Mouse (Mus musculus) liver, embryonic 13.5 days (tissue): ENCODE measurements around the gene Cenpn. TPM values are rescaled to one million over a fixed set of nuclear protein-coding genes. Genes with fewer than 3 reads are reported as not detected.

Experiments used
- ATAC-seq: fragments of 200-750 bp; cut with Nextera tagmentation; 2 replicates; pipeline ENCODE4 v1.8.0; 2017; ENCODE audit warnings: low read depth, mild to moderate bottlenecking, moderate number of reproducible peaks, moderate library complexity
- DNase-seq: peaks from one replicate; pipeline ENCODE4 v3.0.0; 2022
- H3K27ac ChIP-seq: fragments of 300-500 bp; sonication (generic); 2 replicates; pipeline ENCODE4 v1.5.1; 2015; ENCODE audit warnings: moderate library complexity, mild to moderate bottlenecking, inconsistent platforms
- H3K27me3 ChIP-seq: fragments of 300-500 bp; sonication (generic); 2 replicates; pipeline ENCODE4 v1.6.1; 2015; ENCODE audit warnings: mild to moderate bottlenecking, inconsistent platforms
- H3K36me3 ChIP-seq: fragments of 300-500 bp; sonication (generic); 2 replicates; pipeline ENCODE4 v1.6.1; 2015; ENCODE audit warnings: mild to moderate bottlenecking, inconsistent platforms
- H3K4me1 ChIP-seq: fragments of 300-500 bp; sonication (generic); replicated peaks from 2 replicates; pipeline ENCODE4 v1.6.1; 2015; ENCODE audit warnings: inconsistent platforms
- H3K4me2 ChIP-seq: fragments of 300-500 bp; sonication (generic); 2 replicates; pipeline ENCODE4 v1.6.1; 2015; ENCODE audit warnings: inconsistent platforms, mild to moderate bottlenecking, moderate library complexity
- H3K4me3 ChIP-seq: fragments of 300-500 bp; sonication (generic); replicated peaks from 2 replicates; pipeline ENCODE4 v1.5.1; 2015; ENCODE audit warnings: mild to moderate bottlenecking, inconsistent platforms
- H3K9ac ChIP-seq: fragments of 300-500 bp; sonication (generic); 2 replicates; pipeline ENCODE4 v1.6.1; 2015; ENCODE audit warnings: mild to moderate bottlenecking, inconsistent platforms
- H3K9me3 ChIP-seq: fragments of 300-500 bp; sonication (generic); replicated peaks from 2 replicates; pipeline ENCODE4 v1.6.1; 2016; ENCODE audit warnings: inconsistent platforms
- WGBS: fragments of 180-500 bp; shearing (Covaris S2); methylation state at CpG from one replicate; pipeline ENCODE4 v1.1.7; 2015; ENCODE audit not compliant: insufficient replicate concordance; 5-methylcytosine and 5-hydroxymethylcytosine counted together
- polyA plus RNA-seq: library from polyadenylated mRNA; unstranded; fragments of >200 nt; fragmentation: Nextera tagmentation; extraction: Ambion mirVana; gene quantifications from 2 replicates; pipeline ENCODE4 v1.2.1, GENCODE M21; 2015

The Cenpn gene
- polyA plus RNA-seq, 1 experiment from 2014 or later, result 33.2 TPM

DNA sequence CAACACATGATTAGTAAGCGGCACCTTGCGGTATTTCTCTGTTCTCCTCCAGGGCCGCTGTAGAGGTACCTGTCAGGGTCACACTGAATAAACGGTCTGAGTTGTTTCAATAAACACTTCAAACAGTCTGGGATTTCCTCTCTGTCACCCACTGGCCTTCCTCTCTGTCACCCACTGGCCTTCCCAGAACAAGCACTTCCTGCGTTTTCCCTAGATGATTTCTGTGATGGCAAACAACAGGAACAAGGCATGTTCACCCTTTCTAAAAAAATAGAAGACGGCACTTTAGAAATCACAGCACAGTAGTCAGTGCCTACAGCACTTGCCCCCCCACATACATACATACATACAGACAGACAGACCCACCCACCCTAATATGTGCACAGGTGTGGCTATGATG, 26.0 kb upstream of the Cenpn start:
- WGBS, result 85% methylated on average over 6 of the region's 6 CpGs
- Histone ChIP-seq H3K27me3 (no peaks in the 10 kb centered on the region), H3K36me3 (peaks cover 27% of the 10 kb centered on the region), H3K27ac (no peak overlapping the region), H3K4me1 (no peaks in the 10 kb centered on the region), H3K9ac (no peak overlapping the region), H3K9me3 (no peaks in the 10 kb centered on the region; the same call in 1 of the 2 replicates), H3K4me3 (no peak overlapping the region), H3K4me2 (no peak overlapping the region)
- DNase-seq, result no peak
- no peak for ATAC-seq

DNA sequence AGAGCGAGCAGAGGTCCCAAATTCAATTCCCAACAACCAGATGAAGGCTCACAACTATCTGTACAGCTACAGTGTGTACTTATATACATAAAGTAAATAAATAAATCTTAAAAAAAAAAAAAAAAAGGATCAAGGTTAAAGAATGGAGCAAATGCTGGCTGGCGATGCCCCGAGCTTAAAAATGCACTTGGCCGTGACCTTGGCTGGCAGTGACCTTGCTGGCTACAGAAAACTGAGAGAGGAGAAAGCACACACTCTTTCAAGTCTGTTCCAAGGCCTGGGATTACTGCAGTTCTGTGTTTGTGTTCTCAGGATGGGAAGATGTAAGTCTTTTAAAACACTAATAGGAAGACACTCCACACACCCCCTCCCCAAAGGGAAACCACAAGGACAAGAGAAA, 16.8 kb upstream of the Cenpn start:
- no peaks in the 10 kb centered on the region for H3K27me3 ChIP-seq
- WGBS, result 91% methylated on average over 4 of the region's 4 CpGs
- no peak overlapping the region for H3K4me3 ChIP-seq
- 0 out of 2 replicates have a peak, but pooled peaks cover 4% of the 10 kb centered on the region for H3K9me3 ChIP-seq
- peaks cover 49% of the 10 kb centered on the region for H3K36me3 ChIP-seq
- H3K4me2 ChIP-seq, result no peak overlapping the region
- ATAC-seq, result no peak
- no peak for DNase-seq
- H3K9ac ChIP-seq, result no peak overlapping the region
- no peak overlapping the region for H3K27ac ChIP-seq
- peaks cover 4% of the 10 kb centered on the region for H3K4me1 ChIP-seq

- no peak overlapping the region for H3K4me2 ChIP-seq
- peaks cover 4% of the 10 kb centered on the region for H3K4me1 ChIP-seq
- ATAC-seq (no peak), DNase-seq (no peak)
- H3K9me3 ChIP-seq, result 0 out of 2 replicates have a peak, but pooled peaks cover 4% of the 10 kb centered on the region
- 74% methylated on average over 4 of the region's 4 CpGs for WGBS
- no peaks in the 10 kb centered on the region for H3K27me3 ChIP-seq
- H3K27ac ChIP-seq, result no peak overlapping the region
- H3K9ac ChIP-seq, result no peak overlapping the region
- peaks cover 54% of the 10 kb centered on the region for H3K36me3 ChIP-seq
- no peak overlapping the region for H3K4me3 ChIP-seq
Measured at GRCm38 (mm10) chr8:116905252-116905651, 16.3 kb upstream of the Cenpn start.

GRCm38 (mm10) chr8:116905836-116906235, 15.7 kb upstream of the Cenpn start:
- Histone ChIP-seq H3K36me3 (peaks cover 59% of the 10 kb centered on the region), H3K9ac (no peak overlapping the region), H3K4me2 (no peak overlapping the region), H3K9me3 (0 out of 2 replicates have a peak, but pooled peaks cover 4% of the 10 kb centered on the region), H3K4me1 (peaks cover 4% of the 10 kb centered on the region), H3K27ac (no peak overlapping the region), H3K27me3 (no peaks in the 10 kb centered on the region), H3K4me3 (no peak overlapping the region)
- 89% methylated on average over 4 of the region's 4 CpGs for WGBS
- no peak for DNase-seq
- ATAC-seq, result no peak

DNA sequence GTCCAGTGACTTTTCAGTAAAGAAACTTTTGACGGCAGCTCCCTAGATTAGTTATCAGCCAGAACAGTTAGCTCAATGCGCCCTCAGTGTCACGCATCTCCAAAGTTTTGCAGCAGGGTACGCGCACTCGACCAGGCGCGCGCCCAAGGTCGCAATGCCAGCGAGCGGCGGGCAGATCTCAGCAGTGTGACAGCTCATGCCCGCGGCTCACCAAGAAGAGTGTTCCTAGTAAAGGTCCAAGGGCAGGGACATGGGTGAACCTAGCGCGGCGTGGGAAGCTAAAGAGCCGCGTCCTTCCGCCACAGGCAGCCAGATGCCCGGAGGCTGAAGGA, 559 bp upstream of the Cenpn start:
- peak overlapping the region; percentile 90 for H3K27ac ChIP-seq
- peak overlapping the region; percentile 86 for H3K4me3 ChIP-seq
- no peaks in the 10 kb centered on the region for H3K9me3 ChIP-seq
- H3K4me2 ChIP-seq, result peak overlapping the region; percentile 89
- H3K4me1 ChIP-seq, result peaks cover 48% of the 10 kb centered on the region
- H3K9ac ChIP-seq, result peak overlapping the region; percentile 89
- WGBS, result under 1% methylated on average over 22 of the region's 22 CpGs
- no peak for DNase-seq
- no peaks in the 10 kb centered on the region for H3K27me3 ChIP-seq
- ATAC-seq, result peak; percentile 68
- peaks cover 45% of the 10 kb centered on the region for H3K36me3 ChIP-seq

GRCm38 (mm10) chr8:116922060-116922757, 679 bp downstream of the Cenpn start:
- peak overlapping the region; percentile 89 for H3K4me2 ChIP-seq
- no peaks in the 10 kb centered on the region for H3K27me3 ChIP-seq
- H3K27ac ChIP-seq, result peak overlapping the region; percentile 90; the same call in 1 of the 2 replicates
- 26% methylated on average over 17 of the region's 17 CpGs for WGBS
- peaks cover 45% of the 10 kb centered on the region for H3K36me3 ChIP-seq
- peaks cover 44% of the 10 kb centered on the region for H3K4me1 ChIP-seq
- H3K4me3 ChIP-seq, result peak overlapping the region; percentile 86
- DNase-seq, result no peak
- H3K9ac ChIP-seq, result peak overlapping the region; percentile 89
- H3K9me3 ChIP-seq, result no peaks in the 10 kb centered on the region
- ATAC-seq, result no peak

GRCm38 (mm10) chr8:116923526-116923925, 2.0 kb downstream of the Cenpn start:
- H3K36me3 ChIP-seq, result peaks cover 54% of the 10 kb centered on the region
- DNase-seq (no peak), ATAC-seq (no peak)
- 32% methylated on average over 8 of the region's 8 CpGs for WGBS
- H3K4me1 ChIP-seq, result peaks cover 37% of the 10 kb centered on the region
- peak overlapping the region; percentile 2; the same call in 1 of the 2 replicates for H3K9ac ChIP-seq
- H3K27me3 ChIP-seq, result no peaks in the 10 kb centered on the region
- H3K4me2 ChIP-seq, result no peak overlapping the region
- H3K4me3 ChIP-seq, result no peak overlapping the region
- H3K9me3 ChIP-seq, result no peaks in the 10 kb centered on the region
- H3K27ac ChIP-seq, result 0 out of 2 replicates have a peak overlapping the region, but pooled peaks have one; percentile 23

DNA sequence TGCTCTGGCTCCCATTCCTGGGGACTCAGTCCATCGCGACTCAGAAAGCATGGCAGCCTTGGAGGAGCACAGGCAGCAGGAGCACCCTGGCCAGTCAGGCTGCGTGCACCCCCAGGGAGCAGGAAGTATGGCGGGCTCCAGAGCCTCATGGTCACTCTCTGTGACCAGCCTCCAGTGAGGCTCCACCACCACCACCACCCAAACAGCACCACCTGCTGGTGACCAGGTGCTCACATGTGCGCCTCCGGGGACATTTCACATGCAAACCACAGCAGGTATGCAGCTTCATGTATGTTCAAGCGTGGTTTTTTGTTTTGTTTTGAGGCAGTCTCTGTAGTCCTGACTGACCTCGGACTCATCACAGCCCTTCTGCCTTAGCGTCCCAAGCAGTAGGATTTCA, 6.3 kb downstream of the Cenpn start:
- no peak overlapping the region for H3K27ac ChIP-seq
- ATAC-seq (0 out of 2 replicates have a peak, but pooled peaks have one; percentile 25), DNase-seq (peak; percentile 33)
- no peak overlapping the region for H3K9ac ChIP-seq
- no peaks in the 10 kb centered on the region for H3K9me3 ChIP-seq
- peaks cover 11% of the 10 kb centered on the region for H3K4me1 ChIP-seq
- H3K27me3 ChIP-seq, result no peaks in the 10 kb centered on the region
- peaks cover 93% of the 10 kb centered on the region for H3K36me3 ChIP-seq
- H3K4me2 ChIP-seq, result no peak overlapping the region
- no peak overlapping the region for H3K4me3 ChIP-seq
- WGBS, result 74% methylated on average over 9 of the region's 9 CpGs

- Histone ChIP-seq H3K4me1 (peaks cover 5% of the 10 kb centered on the region), H3K36me3 (peaks cover 98% of the 10 kb centered on the region), H3K9ac (no peak overlapping the region), H3K4me2 (no peak overlapping the region), H3K27me3 (no peaks in the 10 kb centered on the region), H3K9me3 (no peaks in the 10 kb centered on the region), H3K27ac (no peak overlapping the region), H3K4me3 (no peak overlapping the region)
- WGBS, result 80% methylated on average over 5 of the region's 5 CpGs
- DNase-seq (no peak), ATAC-seq (no peak)
Measured at GRCm38 (mm10) chr8:116928588-116928987, 7.1 kb downstream of the Cenpn start.

DNA sequence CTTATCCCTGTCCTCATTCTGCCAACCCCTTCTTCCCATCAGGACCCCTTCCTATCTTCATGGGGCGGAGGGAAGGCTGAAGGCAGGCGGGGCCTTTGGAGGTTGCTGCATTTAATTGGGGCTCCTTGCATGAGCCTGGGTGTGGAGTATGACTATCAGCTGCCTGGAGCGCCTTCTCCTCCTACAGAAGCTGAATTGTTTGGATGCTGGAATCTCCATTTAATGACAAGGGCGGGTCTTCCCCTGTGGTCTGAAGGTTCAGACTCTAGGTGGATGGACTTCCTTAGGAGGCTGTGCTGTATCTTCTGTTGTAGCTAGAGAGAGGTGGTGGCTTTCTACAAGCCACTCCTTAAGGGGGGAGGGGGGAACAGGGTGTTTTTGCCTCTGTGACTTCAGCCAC, 13.4 kb downstream of the Cenpn start:
- H3K27ac ChIP-seq, result no peak overlapping the region
- WGBS, result 78% methylated on average over 4 of the region's 4 CpGs
- no peaks in the 10 kb centered on the region for H3K9me3 ChIP-seq
- H3K4me1 ChIP-seq, result no peaks in the 10 kb centered on the region
- no peak overlapping the region for H3K9ac ChIP-seq
- ATAC-seq (no peak), DNase-seq (no peak)
- H3K27me3 ChIP-seq, result no peaks in the 10 kb centered on the region
- no peak overlapping the region for H3K4me2 ChIP-seq
- H3K4me3 ChIP-seq, result no peak overlapping the region
- H3K36me3 ChIP-seq, result peaks cover 92% of the 10 kb centered on the region

DNA sequence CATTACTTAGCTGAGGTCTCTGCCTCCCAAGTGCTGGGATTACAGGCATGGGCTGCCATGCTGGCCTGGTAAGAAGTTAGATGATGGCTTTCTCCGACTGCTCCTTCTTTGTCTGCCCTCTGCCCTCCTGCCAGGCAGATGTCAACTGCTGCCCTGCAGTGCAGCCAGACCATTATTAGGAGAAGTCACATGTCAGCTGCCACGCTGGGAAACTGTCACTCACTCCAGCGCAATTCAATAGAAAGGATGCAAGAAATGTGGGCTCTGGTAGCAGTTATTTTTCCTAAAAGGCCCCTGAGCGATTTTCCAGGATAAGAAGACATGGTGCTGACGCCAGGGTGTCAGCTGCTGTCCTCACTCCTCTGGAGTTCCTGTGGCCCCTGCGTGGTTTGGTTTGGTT, 14.0 kb downstream of the Cenpn start:
- WGBS, result 77% methylated on average over 6 of the region's 6 CpGs
- Histone ChIP-seq H3K4me1 (no peaks in the 10 kb centered on the region), H3K4me3 (no peak overlapping the region), H3K9me3 (no peaks in the 10 kb centered on the region), H3K27ac (no peak overlapping the region), H3K27me3 (no peaks in the 10 kb centered on the region), H3K9ac (no peak overlapping the region), H3K4me2 (no peak overlapping the region), H3K36me3 (peaks cover 92% of the 10 kb centered on the region)
- ATAC-seq, result no peak
- no peak for DNase-seq
